Mouse (Mus musculus) left cerebral cortex, postnatal 25 days (tissue): ENCODE results near the gene Il2ra. TPM values are rescaled to one million over a fixed set of nuclear protein-coding genes. Genes with fewer than 3 reads are reported as not detected.
"Not testable (repeated sequence)": the region's sequence is repeated elsewhere in the genome, so short reads cannot be mapped to it uniquely, and the experiment has no call there.

Experiments
- DNase-seq, 2 experiments: peaks; one replicate each; pipeline ENCODE4 v3.0.0; 2022; ENCODE audit warnings: low spot score in 2 of 2, mixed read lengths in 1 of 2
- intact Hi-C: fragments of 180-260 bp; cut with DNase I; formaldehyde crosslinking; loops from one replicate; pipeline ENCODE4 v1.15.1; 2025
- total RNA-seq, 2 experiments: library from RNA; stranded (reverse); gene quantifications; 2 replicates each; pipeline ENCODE4 v1.2.3; 2021

Gene Il2ra
- total RNA-seq, 2 experiments from 2014 or later: not detected

GRCm38 (mm10) chr2:11690201-11690890, 47.7 kb downstream of the Il2ra start:
- no peak for DNase-seq
- intact Hi-C loops: no loop called here

DNA sequence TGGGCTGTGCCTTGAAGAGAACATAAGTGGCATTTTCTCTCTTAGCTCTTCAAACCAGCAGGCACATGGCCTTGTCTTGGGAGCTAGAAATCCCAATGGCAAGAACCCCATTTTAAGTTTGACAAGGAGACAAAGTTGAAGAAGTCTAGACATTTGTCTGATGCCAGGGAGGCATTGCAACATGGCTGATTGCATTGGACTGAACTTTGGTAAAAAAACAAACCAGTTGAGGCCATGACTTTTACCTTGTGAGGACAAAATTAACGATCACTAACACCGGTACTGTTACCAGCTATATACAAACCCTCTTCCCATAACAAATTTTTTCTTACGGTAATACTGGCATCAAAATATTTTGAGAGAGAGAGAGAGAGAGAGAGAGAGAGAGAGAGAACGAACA, 50.7 kb downstream of the Il2ra start:
- DNase-seq: no peak
- intact Hi-C loops: no loop called here

DNA sequence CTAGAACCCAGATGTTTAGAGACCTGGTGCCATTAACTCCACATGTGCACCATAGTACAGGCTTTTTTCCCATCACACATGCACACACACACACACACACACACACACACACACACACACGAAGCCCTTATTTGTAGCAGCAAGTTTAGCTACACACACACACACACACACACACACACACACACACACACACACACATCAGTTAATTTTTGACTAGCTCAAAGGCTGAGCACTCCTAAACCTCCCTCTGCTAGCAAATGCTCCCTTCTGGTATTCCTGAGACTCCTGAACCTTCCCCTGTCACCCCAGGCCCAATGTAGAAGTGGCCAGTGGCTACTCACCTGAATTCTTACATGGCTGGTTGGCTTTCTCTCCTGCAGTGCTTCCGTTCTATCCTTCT, 51.5 kb downstream of the Il2ra start:
- DNase-seq: no peak
- intact Hi-C loops: no loop called here

DNA sequence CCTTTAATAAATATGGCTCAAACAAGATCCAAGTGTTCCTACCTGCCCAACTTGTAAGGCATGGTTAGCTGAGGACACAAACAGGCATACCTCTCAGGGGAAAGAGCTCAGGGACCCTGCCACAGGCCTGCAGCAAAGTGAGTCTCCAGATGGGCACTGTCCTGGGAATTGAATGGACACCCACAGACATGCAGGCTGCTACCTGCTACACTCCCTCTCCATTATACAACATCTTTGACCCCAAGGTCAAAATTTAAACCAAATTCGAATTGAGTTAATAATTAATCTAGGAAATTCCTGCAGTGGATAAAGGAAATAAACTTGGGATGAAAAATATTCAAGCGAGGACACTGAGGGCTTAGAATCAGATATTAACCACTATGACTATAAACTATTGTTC, 53.3 kb downstream of the Il2ra start:
- no peak for DNase-seq
- intact Hi-C loops: no loop called here

GRCm38 (mm10) chr2:11698994-11699393, 56.4 kb downstream of the Il2ra start:
- DNase-seq: no peak
- intact Hi-C loops: no loop called here

DNA sequence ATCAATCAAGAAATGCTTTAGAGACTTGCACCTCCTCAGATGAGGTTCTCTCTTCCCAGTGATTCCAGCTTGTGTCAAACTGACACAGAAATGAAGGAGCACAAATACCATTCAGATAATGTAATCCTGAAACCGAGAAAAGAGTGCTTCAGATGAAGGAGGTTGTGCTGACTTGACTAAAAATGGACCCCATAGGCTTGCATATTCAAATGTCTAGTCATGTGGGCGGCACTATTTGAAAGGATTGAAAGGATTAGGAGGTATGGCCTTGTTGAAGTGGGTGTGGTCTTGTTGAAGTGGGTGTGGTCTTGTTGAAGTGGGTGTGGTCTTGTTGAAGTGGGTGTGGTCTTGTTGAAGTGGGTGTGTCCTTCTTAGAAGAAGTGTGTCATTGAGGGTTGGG, 57.3 kb downstream of the Il2ra start:
- intact Hi-C loops: no loop called here
- no peak for DNase-seq

- peak; percentile 42 to 77 for DNase-seq
- intact Hi-C loops: no loop called here
Measured at GRCm38 (mm10) chr2:11705201-11706025, 62.8 kb downstream of the Il2ra start, which contains the start of gene Il15ra. TSS of gene Il15ra (plus strand) at chr2:11705290.

- DNase-seq: no peak
- intact Hi-C loops: no loop called here
Measured at GRCm38 (mm10) chr2:11706030-11706745, 63.6 kb downstream of the Il2ra start.

- intact Hi-C loops: no loop called here
- peak; percentile 20 to 72 for DNase-seq
Measured at GRCm38 (mm10) chr2:11706746-11707065, 64.1 kb downstream of the Il2ra start.

GRCm38 (mm10) chr2:11708538-11708937, 65.9 kb downstream of the Il2ra start:
- DNase-seq: peak in 1 of 2 experiments; percentile 6
- intact Hi-C loops: no loop called here

DNA sequence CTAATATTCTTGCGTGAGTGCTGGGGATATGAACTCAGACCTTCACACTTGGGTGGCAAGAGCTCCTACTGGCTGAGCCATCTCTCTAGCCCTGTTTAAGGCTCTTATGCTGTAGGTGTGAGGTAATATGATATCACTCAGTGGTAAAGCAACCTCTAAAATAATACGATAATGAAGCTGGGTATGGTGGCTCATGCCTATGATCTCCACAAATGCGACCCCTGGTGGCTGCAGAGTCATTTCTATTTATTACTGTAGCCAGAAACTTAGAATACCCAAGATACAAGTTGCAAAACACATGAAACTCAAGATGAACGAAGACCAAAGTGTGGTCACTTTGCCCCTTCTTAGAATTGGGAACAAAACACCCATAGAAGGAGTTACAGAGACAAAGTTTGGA, 67.5 kb downstream of the Il2ra start:
- DNase-seq, intact Hi-C loops: not testable (repeated sequence)

DNA sequence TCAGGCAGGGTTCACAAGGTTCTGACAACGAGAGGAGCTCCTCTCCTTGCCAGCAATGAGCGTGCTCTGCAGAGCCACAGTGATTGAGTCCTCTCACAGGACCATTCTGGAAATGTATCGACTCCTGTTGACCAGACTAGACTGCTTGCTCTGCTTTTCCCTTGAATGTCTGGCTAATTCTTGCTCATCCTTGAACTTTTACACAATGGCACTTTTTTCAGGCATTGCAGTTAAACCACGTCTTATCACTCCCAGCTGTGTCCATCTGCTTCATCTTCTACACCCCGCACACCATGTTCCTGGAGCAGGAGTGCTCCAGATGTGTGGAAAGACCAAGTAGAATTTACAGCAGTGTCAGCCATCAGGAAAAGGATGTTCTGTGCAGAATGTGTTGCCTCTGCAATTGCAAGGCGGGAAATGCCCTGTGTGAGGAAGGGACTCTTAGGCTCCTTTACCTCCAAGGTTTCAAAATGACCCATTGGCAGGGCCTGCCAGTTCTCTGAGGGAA, 69.9 kb downstream of the Il2ra start:
- no peak for DNase-seq
- intact Hi-C loops: no loop called here

- no peak for DNase-seq
- intact Hi-C loops: no loop called here
Measured at GRCm38 (mm10) chr2:11713021-11713420, 70.4 kb downstream of the Il2ra start.

DNA sequence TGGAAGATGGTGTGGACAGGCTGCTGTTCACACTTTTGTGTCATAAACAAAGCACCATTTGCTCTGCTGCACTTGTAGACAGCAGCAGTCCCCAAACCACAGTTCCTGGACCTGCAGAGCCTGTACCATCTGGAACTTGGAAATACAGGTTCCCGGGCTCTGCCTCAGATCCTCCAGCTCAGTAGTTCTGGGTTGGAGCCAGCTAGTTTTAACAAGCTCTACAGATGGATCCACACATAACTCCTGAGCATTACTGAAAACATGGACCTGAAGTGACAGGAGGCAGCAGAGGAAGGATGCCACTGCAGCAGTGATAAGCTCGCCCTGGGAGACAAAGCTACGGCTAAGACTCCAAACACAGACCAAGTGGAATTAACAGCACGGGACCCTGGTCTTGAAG, 71.9 kb downstream of the Il2ra start:
- peak; percentile 34 to 80 for DNase-seq
- intact Hi-C loops: no loop called here

DNA sequence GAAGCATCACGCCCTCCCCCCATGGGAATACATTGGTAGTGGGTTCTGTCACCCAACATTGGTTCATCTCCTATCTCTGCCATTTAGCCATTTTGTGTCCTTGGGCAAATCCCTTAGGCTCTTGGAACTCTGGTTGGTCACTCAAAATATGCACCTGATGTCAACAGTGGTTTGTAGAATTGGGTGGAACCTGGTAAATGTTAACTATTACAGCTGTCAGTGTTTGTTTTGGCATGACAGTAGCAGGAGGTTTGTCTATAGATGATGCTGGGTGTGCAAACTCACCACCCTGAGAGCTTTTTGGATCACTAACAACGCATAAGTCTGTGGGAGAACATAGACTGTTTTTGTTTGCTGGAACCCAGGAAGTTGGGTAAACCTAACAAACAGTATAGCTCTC, 76.0 kb downstream of the Il2ra start:
- DNase-seq: no peak
- intact Hi-C loops: no loop called here

DNA sequence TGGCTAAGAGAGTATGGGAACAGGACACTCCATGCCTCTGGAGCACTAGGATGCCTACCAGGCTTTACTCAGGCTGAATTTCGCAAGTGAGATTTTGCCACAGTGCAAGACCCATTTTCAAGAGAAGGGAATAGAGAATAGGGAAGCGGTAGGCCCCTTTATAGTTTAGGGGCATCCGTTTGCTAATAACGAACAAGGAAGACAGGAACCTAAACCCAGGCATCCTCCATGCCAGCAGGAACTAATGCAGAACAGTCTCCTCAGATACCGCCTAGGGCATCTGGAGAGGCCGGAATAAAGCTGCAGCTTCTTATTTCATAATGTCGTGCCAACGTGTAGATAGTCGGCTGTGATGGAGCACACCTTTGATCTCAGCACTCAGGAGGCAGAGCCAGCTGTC, 80.0 kb downstream of the Il2ra start:
- intact Hi-C loops: no loop called here
- no peak for DNase-seq

GRCm38 (mm10) chr2:11727574-11727973, 85.0 kb downstream of the Il2ra start:
- DNase-seq: peak in 1 of 2 experiments; percentile 18
- intact Hi-C loops: no loop called here

DNA sequence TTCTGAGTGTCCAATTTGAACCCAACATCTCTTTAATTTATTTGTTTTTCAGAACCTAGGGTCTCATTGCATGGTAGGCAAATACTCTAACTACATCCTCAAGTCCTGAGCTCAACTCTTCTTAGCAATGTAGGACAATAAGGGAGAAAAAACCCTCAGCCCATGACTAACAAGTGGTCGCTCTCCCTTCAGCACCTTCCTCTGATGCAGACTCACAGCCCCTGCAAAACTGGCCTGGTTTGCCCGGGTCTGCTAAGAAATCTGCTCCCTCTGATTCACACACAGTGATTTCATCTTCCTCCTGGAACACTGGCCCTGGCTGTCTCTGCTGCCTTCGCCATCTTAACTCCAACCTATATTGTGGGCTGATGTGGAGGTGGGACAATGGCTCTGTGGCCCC, 86.5 kb downstream of the Il2ra start:
- no peak for DNase-seq

DNA sequence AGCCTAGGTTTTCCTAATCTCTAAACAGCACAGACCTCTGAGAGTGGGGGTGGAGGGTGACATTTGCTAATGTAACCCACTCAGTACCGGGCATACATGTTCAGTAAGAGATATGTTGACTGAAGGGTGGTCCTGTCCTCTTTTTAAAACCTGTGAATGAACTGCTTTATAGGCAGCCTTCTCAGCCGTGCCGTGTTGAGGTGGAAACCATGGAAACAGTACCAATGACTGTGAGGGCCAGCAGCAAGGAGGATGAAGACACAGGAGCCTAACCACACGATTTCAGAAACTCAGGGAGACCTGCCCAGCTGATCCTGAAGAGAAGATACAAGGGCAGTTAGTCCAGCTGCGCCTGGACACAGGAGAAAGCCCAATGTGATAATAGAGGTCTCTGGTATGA, 90.4 kb downstream of the Il2ra start:
- intact Hi-C loops: no loop called here
- DNase-seq: peak in 1 of 2 experiments; percentile 14

More for the DNA sequence above, 86.5 kb downstream of the Il2ra start:
- intact Hi-C loops: no loop called here

- intact Hi-C loops: no loop called here
- peak in 1 of 2 experiments; percentile 14 for DNase-seq
Measured at GRCm38 (mm10) chr2:11735853-11736252, 93.2 kb downstream of the Il2ra start.
